Mouse (Mus musculus): ENCODE results near the gene 4930415O20Rik.
A peak's percentile ranks its signal among the peaks of the same experiment; 100 is the strongest.

Gene 4930415O20Rik

GRCm38 (mm10) chr15:98606051-98606536 lies 35.3 kb downstream of the 4930415O20Rik start:
- DNase-seq (ENCODE audit: low spot score in 2 of 2), result no peak

- no peak for DNase-seq (ENCODE audit: low spot score in 2 of 2)
Measured at GRCm38 (mm10) chr15:98606739-98607138, 35.9 kb downstream of the 4930415O20Rik start.

GRCm38 (mm10) chr15:98607557-98607956 lies 36.8 kb downstream of the 4930415O20Rik start:
- no peak for DNase-seq (ENCODE audit: low spot score in 2 of 2)

- no peak for DNase-seq (ENCODE audit: low spot score in 2 of 2)
Measured at GRCm38 (mm10) chr15:98608058-98608783, 37.4 kb downstream of the 4930415O20Rik start.

- no peak for DNase-seq (ENCODE audit: low spot score in 2 of 2)
Measured at GRCm38 (mm10) chr15:98608784-98609250, 38.0 kb downstream of the 4930415O20Rik start.

GRCm38 (mm10) chr15:98609331-98610130 lies 38.7 kb downstream of the 4930415O20Rik start, which contains the start of gene Adcy6:
Gene Adcy6, minus strand, starts transcription at chr15:98610076.
- peak; percentile 68 to 69 for DNase-seq (ENCODE audit: low spot score in 2 of 2)

GRCm38 (mm10) chr15:98610131-98610633 lies 39.4 kb downstream of the 4930415O20Rik start:
- DNase-seq (ENCODE audit: low spot score in 2 of 2), result no peak

- DNase-seq (ENCODE audit: low spot score in 2 of 2), result no peak
Measured at GRCm38 (mm10) chr15:98612229-98612628, 41.4 kb downstream of the 4930415O20Rik start.

- DNase-seq (ENCODE audit: low spot score in 2 of 2), result no peak
Measured at GRCm38 (mm10) chr15:98614551-98614950, 43.7 kb downstream of the 4930415O20Rik start.

GRCm38 (mm10) chr15:98614971-98615370 lies 44.2 kb downstream of the 4930415O20Rik start:
- DNase-seq (ENCODE audit: low spot score in 2 of 2), result no peak

- DNase-seq (ENCODE audit: low spot score in 2 of 2), result no peak
Measured at GRCm38 (mm10) chr15:98615751-98616150, 44.9 kb downstream of the 4930415O20Rik start.

GRCm38 (mm10) chr15:98616362-98617175 lies 45.8 kb downstream of the 4930415O20Rik start:
- DNase-seq (ENCODE audit: low spot score in 2 of 2), result no peak

- no peak for DNase-seq (ENCODE audit: low spot score in 2 of 2)
Measured at GRCm38 (mm10) chr15:98617176-98617537, 46.4 kb downstream of the 4930415O20Rik start.

- DNase-seq (ENCODE audit: low spot score in 2 of 2), result no peak
Measured at GRCm38 (mm10) chr15:98622199-98622598, 51.4 kb downstream of the 4930415O20Rik start.

GRCm38 (mm10) chr15:98622721-98623120 lies 51.9 kb downstream of the 4930415O20Rik start:
- no peak for DNase-seq (ENCODE audit: low spot score in 2 of 2)

- no peak for DNase-seq (ENCODE audit: low spot score in 2 of 2)
Measured at GRCm38 (mm10) chr15:98623361-98623821, 52.6 kb downstream of the 4930415O20Rik start.

- no peak for DNase-seq (ENCODE audit: low spot score in 2 of 2)
Measured at GRCm38 (mm10) chr15:98626078-98626477, 55.3 kb downstream of the 4930415O20Rik start.

- DNase-seq (ENCODE audit: low spot score in 2 of 2), result no peak
Measured at GRCm38 (mm10) chr15:98626487-98627212, 55.8 kb downstream of the 4930415O20Rik start.

- DNase-seq (ENCODE audit: low spot score in 2 of 2), result no peak
Measured at GRCm38 (mm10) chr15:98628589-98629254, 57.9 kb downstream of the 4930415O20Rik start.

GRCm38 (mm10) chr15:98629464-98629863 lies 58.7 kb downstream of the 4930415O20Rik start:
- no peak for DNase-seq (ENCODE audit: low spot score in 2 of 2)
